Mouse (Mus musculus): ENCODE data around the gene Rnf166. TPM values are rescaled to one million over a fixed set of nuclear protein-coding genes. Genes with fewer than 3 reads are reported as not detected.

The Rnf166 gene
- total and polyA plus RNA-seq, 3 experiments: 7.7 to 13.0 (median 8.5) TPM

- TF ChIP-seq SMC3 (IDR thresholded peaks at IDR 0.05; ENCODE audit: low read depth, low read length) (peak; percentile 67), MAZ (IDR thresholded peaks at IDR 0.05; ENCODE audit: low read depth, low read length) (peak; percentile 94), ELF1 (IDR thresholded peaks at IDR 0.05; ENCODE audit: low read depth, low read length) (peak; percentile 85), PAX5 (IDR thresholded peaks at IDR 0.05; ENCODE audit: low read length) (no peak), CTCF (conservative IDR thresholded peaks at IDR 0.05 in 1 of 2, IDR thresholded peaks at IDR 0.05 in 1 of 2; ENCODE audit: low read depth in 2 of 2, low read length in 2 of 2) (peak in 1 of 2 experiments; percentile 82; a peak in 3 of 4 replicates), CHD2 (IDR thresholded peaks at IDR 0.05; ENCODE audit: low read length) (peak; percentile 16; the same call in 1 of the 2 replicates), EP300 (IDR thresholded peaks at IDR 0.05; ENCODE audit: low read length) (no peak)
Observed at GRCm38 (mm10) chr8:122433269-122433905, 42.5 kb downstream of the Rnf166 start (continued).

- peak within 1 kb of the TSS; percentile 92 for H3K4me2 ChIP-seq (ENCODE audit: insufficient read depth, low read depth, poor library complexity, severe bottlenecking)
- H3K27me3 ChIP-seq (replicated peaks): no peaks in the 10 kb centered on the region
- H3K79me2 ChIP-seq (replicated peaks; ENCODE audit: control insufficient read depth, extremely low read depth, insufficient read depth, poor library complexity, severe bottlenecking): peaks cover 39% of the 10 kb centered on the region
- H3K27ac ChIP-seq (ENCODE audit: insufficient read depth, low read depth): peak within 1 kb of the TSS; percentile 98
- peaks cover 29 to 63% of the 10 kb centered on the region in 2 experiments for H3K36me3 ChIP-seq (replicated peaks in 1 of 2; ENCODE audit: control insufficient read depth in 1 of 2, insufficient read depth in 1 of 2, low read length in 1 of 2)
- H3K4me1 ChIP-seq (ENCODE audit: control insufficient read depth in 1 of 2, insufficient read depth in 2 of 2): peaks cover 25 to 52% of the 10 kb centered on the region in 2 experiments
- peak; percentile 97 for DNase-seq (ENCODE audit: extremely low read depth)
- dilution Hi-C loops (cut with MboI; ENCODE audit: extremely low pct_ligation_motif_present, extremely low pct_unique_long_range_greater_than_20kb, low sequenced_read_pairs): no loop called here
- in situ Hi-C loops (cut with MboI; ENCODE audit: low pct_ligation_motif_present, low pct_unique_long_range_greater_than_20kb, low sequenced_read_pairs): loop anchor here (25.0 kb wide), 1 partner anchor 845 kb away; the partner anchor contains the start of genes Fbxo31 and Map1lc3b
- H3K9ac ChIP-seq (ENCODE audit: insufficient read depth, low read depth): peak within 1 kb of the TSS; percentile 93
- H3K9me3 ChIP-seq (replicated peaks; ENCODE audit: low read length): peaks cover 7% of the 10 kb centered on the region
- H3K4me3 ChIP-seq (replicated peaks in 1 of 3; ENCODE audit: low read depth in 2 of 3, low read length in 2 of 3, poor library complexity in 1 of 3): peak within 1 kb of the TSS; percentile 83 to 86 (median 85)
- TF ChIP-seq USF1 (IDR thresholded peaks at IDR 0.05; ENCODE audit: low read depth, low read length): peak; percentile 99
- peak; percentile 84 for TF ChIP-seq SIN3A (IDR thresholded peaks at IDR 0.05; ENCODE audit: low read length)
- TF ChIP-seq ELF1 (IDR thresholded peaks at IDR 0.05; ENCODE audit: low read depth, low read length): peak; percentile 89
- TF ChIP-seq HCFC1 (IDR thresholded peaks at IDR 0.05; ENCODE audit: low read depth, low read length): 0 out of 2 replicates have a peak, but pooled peaks have one; percentile 42
- peak; percentile 86 for TF ChIP-seq NELFE (IDR thresholded peaks at IDR 0.05; ENCODE audit: low read depth, low read length)
- peak; percentile 97 for TF ChIP-seq TCF12 (IDR thresholded peaks at IDR 0.05; ENCODE audit: low read depth, low read length)
- no peak for TF ChIP-seq ZMIZ1 (IDR thresholded peaks at IDR 0.05; ENCODE audit: low read depth, low read length)
- TF ChIP-seq CHD2 (IDR thresholded peaks at IDR 0.05; ENCODE audit: low read length): peak; percentile 87
- TF ChIP-seq RCOR1 (conservative IDR thresholded peaks at IDR 0.05; ENCODE audit: low read depth, low read length): peak; percentile 79; the same call in 1 of the 2 replicates
- TF ChIP-seq MAX (IDR thresholded peaks at IDR 0.05; ENCODE audit: low read length): peak; percentile 95
- peak; percentile 81 for TF ChIP-seq EP300 (IDR thresholded peaks at IDR 0.05; ENCODE audit: low read length)
- TF ChIP-seq TBP (conservative IDR thresholded peaks at IDR 0.05; ENCODE audit: low read depth, low read length): 0 out of 2 replicates have a peak, but pooled peaks have one; percentile 50
- TF ChIP-seq ZKSCAN1 (IDR thresholded peaks at IDR 0.05; ENCODE audit: borderline replicate concordance, low read depth, low read length): no peak
- peak; percentile 98 for TF ChIP-seq ETS1 (conservative IDR thresholded peaks at IDR 0.05; ENCODE audit: low read depth, low read length)
- TF ChIP-seq MYC (IDR thresholded peaks at IDR 0.05; ENCODE audit: low read depth, low read length): peak; percentile 81; the same call in 1 of the 2 replicates
- peak; percentile 99 for TF ChIP-seq BHLHE40 (IDR thresholded peaks at IDR 0.05; ENCODE audit: low read depth, low read length)
- TF ChIP-seq POLR2A (IDR thresholded peaks at IDR 0.05; ENCODE audit: low read depth, low read length): peak; percentile 78
- no peak for TF ChIP-seq SMC3 (IDR thresholded peaks at IDR 0.05; ENCODE audit: low read depth, low read length)
- peak; percentile 70 for TF ChIP-seq IRF4 (IDR thresholded peaks at IDR 0.05; ENCODE audit: low read depth, low read length)
- TF ChIP-seq PAX5 (IDR thresholded peaks at IDR 0.05; ENCODE audit: low read length): no peak
- peak; percentile 75 for TF ChIP-seq MXI1 (IDR thresholded peaks at IDR 0.05; ENCODE audit: low read depth, low read length)
- TF ChIP-seq MAFK (IDR thresholded peaks at IDR 0.05; ENCODE audit: insufficient replicate concordance, low read length): no peak; the same call in 1 of the 2 replicates
- peak; percentile 38; the same call in 1 of the 2 replicates for TF ChIP-seq KAT2A (IDR thresholded peaks at IDR 0.05; ENCODE audit: insufficient replicate concordance, low read length)
- TF ChIP-seq POLR2AphosphoS2 (IDR thresholded peaks at IDR 0.05; ENCODE audit: low read depth, low read length): 0 out of 2 replicates have a peak, but pooled peaks have one; percentile 65
- TF ChIP-seq CHD1 (IDR thresholded peaks at IDR 0.05; ENCODE audit: low read depth, low read length): peak; percentile 28; the same call in 1 of the 2 replicates
- peak; percentile 99 for TF ChIP-seq USF2 (conservative IDR thresholded peaks at IDR 0.05; ENCODE audit: low read depth, low read length)
- TF ChIP-seq MEF2A (IDR thresholded peaks at IDR 0.05; ENCODE audit: borderline replicate concordance, low read depth, low read length): peak; percentile 84; the same call in 1 of the 2 replicates
- no peak for TF ChIP-seq MAZ (IDR thresholded peaks at IDR 0.05; ENCODE audit: low read depth, low read length)
- TF ChIP-seq E2F4 (IDR thresholded peaks at IDR 0.05; ENCODE audit: insufficient replicate concordance, low read depth, low read length): 0 out of 2 replicates have a peak, but pooled peaks have one; percentile 45
- no peak for TF ChIP-seq JUND (conservative IDR thresholded peaks at IDR 0.05; ENCODE audit: low read depth, low read length)
- peak; percentile 71; the same call in 1 of the 2 replicates for TF ChIP-seq UBTF (IDR thresholded peaks at IDR 0.05; ENCODE audit: low read depth, low read length)
- TF ChIP-seq ZNF384 (IDR thresholded peaks at IDR 0.05; ENCODE audit: low read depth, low read length): no peak
Observed at GRCm38 (mm10) chr8:122432443-122433268, 43.2 kb downstream of the Rnf166 start, which contains the start of gene Cyba. TSS of gene Cyba (minus strand) at chr8:122432930.

Measured in CH12.LX (cell line).